Mouse (Mus musculus) liver, postnatal 0 days (tissue): Measurements from ENCODE around the gene Slx4ip.

Source experiments
- CTCF ChIP-seq: sonication (generic); IDR thresholded peaks from 2 replicates; pipeline ENCODE4 v1.5.1; 2016; ENCODE audit warnings: antibody characterized with exemption, low read depth
- EP300 ChIP-seq: IDR thresholded peaks from 2 replicates; pipeline ENCODE4 v1.6.1; 2016; ENCODE audit warnings: antibody characterized with exemption, low read depth, mild to moderate bottlenecking

GRCm38 (mm10) chr2:137011980-137012379 is 121.0 kb downstream of the Slx4ip start:
- no peak for TF ChIP-seq CTCF
- TF ChIP-seq EP300, result no peak
